Mouse (Mus musculus) heart, adult 2 months (tissue): ENCODE data around the gene Rgs9. TPM values are rescaled to one million over a fixed set of nuclear protein-coding genes. Genes with fewer than 3 reads are reported as not detected.

ENCODE experiments used
- DNase-seq, 2 experiments: peaks; one replicate each; pipeline ENCODE4 v3.0.0; 2021
- H3K27ac ChIP-seq: fragments of 200-600 bp; 2 replicates; pipeline ENCODE4 v1.8.1; 2022
- H3K27me3 ChIP-seq: fragments of 200-500 bp; 2 replicates; pipeline ENCODE4 v1.6.1; 2012; ENCODE audit warnings: mild to moderate bottlenecking, low read length, inconsistent platforms, mixed read lengths; ENCODE audit not compliant: control insufficient read depth, insufficient read depth
- H3K36me3 ChIP-seq: fragments of 200-500 bp; 2 replicates; pipeline ENCODE4 v1.6.1; 2012; ENCODE audit warnings: low read length, inconsistent platforms; ENCODE audit not compliant: control insufficient read depth, insufficient read depth
- H3K4me1 ChIP-seq: fragments of 200-500 bp; 2 replicates; pipeline ENCODE4 v1.6.1; 2011; ENCODE audit warnings: low read length; ENCODE audit not compliant: control insufficient read depth, insufficient read depth
- H3K4me3 ChIP-seq: fragments of 200-600 bp; 2 replicates; pipeline ENCODE4 v1.8.1; 2022
- H3K79me2 ChIP-seq: fragments of 200-500 bp; replicated peaks from 2 replicates; pipeline ENCODE4 v1.6.1; 2012; ENCODE audit warnings: mild to moderate bottlenecking, inconsistent platforms, low read length, moderate library complexity, mixed read lengths; ENCODE audit not compliant: control insufficient read depth, insufficient read depth
- H3K9ac ChIP-seq: fragments of 200-500 bp; 2 replicates; pipeline ENCODE4 v1.6.1; 2012; ENCODE audit warnings: low read depth, mild to moderate bottlenecking, control low read depth, inconsistent platforms, low read length, mixed read lengths
- CTCF ChIP-seq: fragments of 200-600 bp; IDR thresholded peaks from 2 replicates; pipeline ENCODE4 v1.8.1; 2022; ENCODE audit warnings: antibody characterized with exemption, mild to moderate bottlenecking, moderate library complexity
- EP300 ChIP-seq: fragments of 200-500 bp; IDR thresholded peaks from 2 replicates; pipeline ENCODE4 v1.6.1; 2011; ENCODE audit warnings: low read depth, low read length, control low read depth; ENCODE audit not compliant: insufficient read depth
- POLR2A ChIP-seq: fragments of 200-500 bp; IDR thresholded peaks from 2 replicates; pipeline ENCODE4 v1.6.1; 2011; ENCODE audit warnings: mild to moderate bottlenecking, low read depth, low read length, control low read depth; ENCODE audit not compliant: insufficient read depth
- WGBS: fragments of 180-500 bp; shearing (Covaris S2); methylation state at CpG from one replicate; pipeline ENCODE4 v1.1.7; 2018; 5-methylcytosine and 5-hydroxymethylcytosine counted together
- intact Hi-C: fragments of 180-260 bp; cut with DNase I; formaldehyde crosslinking; loops from one replicate; pipeline ENCODE4 v1.15.1; 2025
- polyA plus RNA-seq: library from polyadenylated mRNA; depleted of rRNA; stranded (reverse); fragments of >200 nt; gene quantifications from 2 replicates; pipeline ENCODE4 v1.2.3, GENCODE M21; 2012
- total RNA-seq, 2 experiments: library from RNA; stranded (reverse); gene quantifications; 2 replicates each; pipeline ENCODE4 v1.2.3; 2021

Rgs9 gene
- total and polyA plus RNA-seq, 3 experiments, result 0.09 to 0.21 TPM; not detected in 1

GRCm38 (mm10) chr11:109330706-109331393 lies 32.9 kb upstream of the Rgs9 start:
- no peak overlapping the region for H3K4me3 ChIP-seq
- H3K27me3 ChIP-seq, result no peaks in the 10 kb centered on the region
- no peaks in the 10 kb centered on the region for H3K79me2 ChIP-seq
- intact Hi-C loops, result loop anchor here (1.0 to 5.0 kb wide), 4 partner anchors 94 to 531 kb away; partner anchors contain the start of gene Amz2
- no peak overlapping the region for H3K27ac ChIP-seq
- 40% methylated on average over 17 of the region's 17 CpGs for WGBS
- H3K36me3 ChIP-seq, result no peaks in the 10 kb centered on the region
- TF ChIP-seq EP300 (no peak), POLR2A (no peak), CTCF (no peak)
- H3K4me1 ChIP-seq, result peaks cover 5% of the 10 kb centered on the region
- DNase-seq, result no peak
- H3K9ac ChIP-seq, result no peak overlapping the region

DNA sequence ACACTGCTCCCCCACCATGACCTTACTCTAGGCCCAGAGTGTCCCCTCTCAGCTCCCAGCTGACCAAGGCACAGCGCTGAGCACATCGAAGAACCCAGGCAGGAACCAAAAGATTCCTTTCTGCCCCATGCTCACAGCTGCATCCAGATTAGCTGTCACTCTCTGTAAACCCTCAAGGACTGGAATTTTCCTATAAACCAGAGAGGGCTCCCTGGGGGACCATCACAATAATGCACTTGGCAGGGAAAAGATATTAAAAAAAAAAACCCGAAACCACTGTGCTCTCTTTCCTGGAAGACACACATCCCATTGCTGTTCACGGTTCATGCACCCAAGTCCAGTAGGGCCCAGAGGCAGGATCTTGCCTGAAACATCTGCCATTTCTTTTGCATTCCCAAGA lies 31.4 kb upstream of the Rgs9 start:
- Histone ChIP-seq H3K4me1 (peaks cover 5% of the 10 kb centered on the region), H3K4me3 (no peak overlapping the region), H3K79me2 (no peaks in the 10 kb centered on the region), H3K9ac (no peak overlapping the region), H3K27me3 (no peaks in the 10 kb centered on the region), H3K36me3 (no peaks in the 10 kb centered on the region), H3K27ac (no peak overlapping the region)
- intact Hi-C loops, result loop anchor here (5.0 kb wide), 1 partner anchor 87 kb away; no protein-coding TSS in a partner anchor
- no peak for DNase-seq
- 27% methylated on average over 4 of the region's 4 CpGs for WGBS
- TF ChIP-seq POLR2A, result no peak
- TF ChIP-seq CTCF, result no peak
- no peak for TF ChIP-seq EP300

GRCm38 (mm10) chr11:109327952-109328351 lies 30.0 kb upstream of the Rgs9 start:
- peaks cover 5% of the 10 kb centered on the region for H3K4me1 ChIP-seq
- no peak for DNase-seq
- no peaks in the 10 kb centered on the region for H3K79me2 ChIP-seq
- intact Hi-C loops, result loop anchor here (5.0 kb wide), 1 partner anchor 86 kb away; no protein-coding TSS in a partner anchor
- no peaks in the 10 kb centered on the region for H3K27me3 ChIP-seq
- H3K36me3 ChIP-seq, result no peaks in the 10 kb centered on the region
- no peak overlapping the region for H3K27ac ChIP-seq
- no peak overlapping the region for H3K4me3 ChIP-seq
- WGBS, result 90% methylated on average over 10 of the region's 10 CpGs
- TF ChIP-seq POLR2A (no peak), EP300 (no peak), CTCF (no peak)
- no peak overlapping the region for H3K9ac ChIP-seq

DNA sequence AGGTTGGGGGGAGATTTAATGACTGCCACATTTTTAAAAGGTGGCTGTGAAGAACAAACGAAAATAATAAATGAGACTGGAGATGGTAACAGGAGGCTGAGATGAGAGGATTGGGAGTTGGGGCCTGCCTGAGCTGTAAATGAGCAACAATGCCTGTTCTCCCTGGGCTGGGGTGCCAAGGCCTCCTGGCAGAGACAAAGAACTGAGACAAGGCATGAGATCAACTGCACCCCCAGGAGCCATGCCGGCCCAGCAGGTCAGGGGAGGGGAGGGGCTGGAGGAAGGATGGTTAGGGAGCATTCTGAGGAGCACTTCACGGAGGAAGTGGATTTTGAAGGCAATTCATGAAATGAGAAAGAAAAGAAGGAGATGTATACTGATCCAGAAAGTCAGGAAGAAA lies 29.5 kb upstream of the Rgs9 start:
- TF ChIP-seq POLR2A, result no peak
- no peak for TF ChIP-seq EP300
- TF ChIP-seq CTCF, result no peak
- Histone ChIP-seq H3K4me1 (peaks cover 3% of the 10 kb centered on the region), H3K79me2 (no peaks in the 10 kb centered on the region), H3K27me3 (no peaks in the 10 kb centered on the region), H3K36me3 (no peaks in the 10 kb centered on the region), H3K4me3 (no peak overlapping the region), H3K27ac (no peak overlapping the region), H3K9ac (no peak overlapping the region)
- DNase-seq, result no peak
- intact Hi-C loops, result loop anchor here (5.0 kb wide), 1 partner anchor 85 kb away; no protein-coding TSS in a partner anchor
- 67% methylated on average over 3 of the region's 3 CpGs for WGBS

GRCm38 (mm10) chr11:109326270-109326669 lies 28.3 kb upstream of the Rgs9 start:
- no peaks in the 10 kb centered on the region for H3K36me3 ChIP-seq
- peaks cover 2% of the 10 kb centered on the region for H3K4me1 ChIP-seq
- DNase-seq, result no peak
- no peaks in the 10 kb centered on the region for H3K79me2 ChIP-seq
- no peak overlapping the region for H3K4me3 ChIP-seq
- H3K9ac ChIP-seq, result no peak overlapping the region
- TF ChIP-seq POLR2A (no peak), EP300 (no peak), CTCF (no peak)
- WGBS, result 68% methylated on average over 13 of the region's 13 CpGs
- intact Hi-C loops, result loop anchor here (5.0 kb wide), 1 partner anchor 84 kb away; no protein-coding TSS in a partner anchor
- no peaks in the 10 kb centered on the region for H3K27me3 ChIP-seq
- no peak overlapping the region for H3K27ac ChIP-seq

DNA sequence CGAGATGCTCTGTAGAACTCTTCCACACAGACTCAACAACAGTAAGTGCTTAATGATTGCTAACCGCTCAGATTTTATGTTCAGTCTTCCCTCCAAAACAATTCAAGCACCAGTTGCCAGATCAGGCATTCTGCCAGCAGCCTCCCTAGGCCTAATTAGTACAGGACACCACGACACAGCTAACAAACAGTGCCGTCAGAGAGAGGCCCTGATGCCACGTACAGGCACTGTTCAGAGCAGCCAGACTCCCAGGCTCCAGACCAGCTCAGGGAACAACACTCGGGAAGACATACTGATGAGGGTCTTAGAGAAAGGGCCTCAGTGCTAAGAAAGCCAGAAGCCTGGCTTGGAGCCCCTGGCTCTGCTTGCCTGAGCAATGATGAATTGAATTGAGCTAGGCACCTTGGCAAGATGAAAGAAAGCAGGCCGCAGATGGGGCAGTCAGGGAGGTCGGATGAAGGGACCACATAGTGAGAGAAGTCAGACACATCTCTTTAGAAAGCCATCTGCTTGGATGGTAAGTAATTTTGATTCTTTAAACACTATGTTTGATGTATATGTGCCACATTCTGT lies 22.5 kb upstream of the Rgs9 start:
- 59% methylated on average over 8 of the region's 8 CpGs for WGBS
- H3K4me1 ChIP-seq, result no peaks in the 10 kb centered on the region

More for the DNA sequence above, 22.5 kb upstream of the Rgs9 start:
- Histone ChIP-seq H3K27ac (no peak overlapping the region), H3K27me3 (no peaks in the 10 kb centered on the region), H3K79me2 (no peaks in the 10 kb centered on the region), H3K9ac (no peak overlapping the region), H3K4me3 (no peak overlapping the region), H3K36me3 (no peaks in the 10 kb centered on the region)
- no peak for TF ChIP-seq CTCF
- no peak for TF ChIP-seq EP300
- no peak for TF ChIP-seq POLR2A
- DNase-seq, result no peak
- intact Hi-C loops, result no loop called here
